Mouse (Mus musculus) limb, embryonic 10.5 days (tissue): ENCODE data around the gene Gm5475. TPM values are rescaled to one million over a fixed set of nuclear protein-coding genes. Genes with fewer than 3 reads are reported as not detected.
A peak's percentile ranks its signal among the peaks of the same experiment; 100 is the strongest.

Source experiments
- DNase-seq: peaks from one replicate; pipeline ENCODE4 v3.0.0-alpha.2; 2017; ENCODE audit warnings: low spot score
- H3K27ac ChIP-seq: fragments of 300-500 bp; sonication (generic); 2 replicates; pipeline ENCODE4 v1.5.1; 2016; ENCODE audit warnings: mild to moderate bottlenecking
- H3K27me3 ChIP-seq: fragments of 300-500 bp; sonication (generic); 2 replicates; pipeline ENCODE4 v1.6.1; 2016; ENCODE audit warnings: low read depth, mild to moderate bottlenecking; ENCODE audit not compliant: poor library complexity, severe bottlenecking
- H3K36me3 ChIP-seq: fragments of 300-500 bp; sonication (generic); 2 replicates; pipeline ENCODE4 v1.6.1; 2016; ENCODE audit warnings: mild to moderate bottlenecking, moderate library complexity
- H3K4me1 ChIP-seq: fragments of 300-500 bp; sonication (generic); 2 replicates; pipeline ENCODE4 v1.6.1; 2016
- H3K4me3 ChIP-seq: fragments of 300-500 bp; sonication (generic); 2 replicates; pipeline ENCODE4 v1.5.1; 2016; ENCODE audit warnings: mild to moderate bottlenecking, moderate library complexity
- H3K9me3 ChIP-seq: fragments of 300-500 bp; sonication (generic); replicated peaks from 2 replicates; pipeline ENCODE4 v1.6.1; 2016; ENCODE audit warnings: mild to moderate bottlenecking
- WGBS: fragments of 180-500 bp; shearing (Covaris S2); methylation state at CpG from one replicate; pipeline ENCODE4 v1.1.7; 2016; 5-methylcytosine and 5-hydroxymethylcytosine counted together
- polyA plus RNA-seq: library from polyadenylated mRNA; unstranded; fragments of >200 nt; fragmentation: Nextera tagmentation; extraction: Ambion mirVana; gene quantifications from 2 replicates; pipeline ENCODE4 v1.2.1, GENCODE M21; 2016

The Gm5475 gene
- polyA plus RNA-seq, 1 experiment from 2014 or later, result 0.11 TPM

DNA sequence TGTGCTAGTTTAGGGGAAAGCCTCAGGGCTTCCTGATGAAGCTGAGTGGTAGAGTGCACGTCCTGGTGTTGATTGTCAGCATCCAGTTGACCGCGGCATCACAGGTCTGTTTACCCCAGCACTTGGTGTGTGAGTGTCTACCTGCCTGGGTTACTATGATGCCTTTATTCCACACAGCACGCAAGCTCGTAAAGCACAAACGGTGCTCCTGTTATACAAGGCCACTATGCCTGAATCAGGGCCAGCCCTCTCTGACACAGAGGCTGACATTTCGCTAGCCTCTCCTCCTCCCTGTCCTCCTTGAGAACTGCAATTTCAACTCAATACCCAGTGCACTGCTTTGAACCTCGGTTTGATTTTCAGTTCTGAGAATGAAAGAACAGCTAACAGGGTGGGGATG, 2.6 kb upstream of the Gm5475 start:
- H3K4me3 ChIP-seq, result no peak overlapping the region
- peaks cover 48% of the 10 kb centered on the region for H3K4me1 ChIP-seq
- H3K36me3 ChIP-seq, result peaks cover 5% of the 10 kb centered on the region; the same call in 1 of the 2 replicates
- H3K27me3 ChIP-seq, result peaks cover 4% of the 10 kb centered on the region; the same call in 1 of the 2 replicates
- H3K27ac ChIP-seq, result no peak overlapping the region
- DNase-seq, result no peak
- H3K9me3 ChIP-seq, result no peaks in the 10 kb centered on the region
- 75% methylated on average over 8 of the region's 8 CpGs for WGBS

- Histone ChIP-seq H3K36me3 (peaks cover 5% of the 10 kb centered on the region; the same call in 1 of the 2 replicates), H3K9me3 (no peaks in the 10 kb centered on the region), H3K4me1 (peaks cover 56% of the 10 kb centered on the region), H3K27ac (no peak overlapping the region), H3K27me3 (peaks cover 9% of the 10 kb centered on the region; the same call in 1 of the 2 replicates), H3K4me3 (no peak overlapping the region)
- DNase-seq, result no peak
- WGBS, result 65% methylated on average over 9 of the region's 9 CpGs
Observed at GRCm38 (mm10) chr15:100419901-100420745, 1.8 kb upstream of the Gm5475 start.

- peaks cover 56% of the 10 kb centered on the region for H3K4me1 ChIP-seq
- 42% methylated on average over 8 of the region's 8 CpGs for WGBS
- no peak for DNase-seq
- H3K9me3 ChIP-seq, result no peaks in the 10 kb centered on the region
- peaks cover 9% of the 10 kb centered on the region; the same call in 1 of the 2 replicates for H3K27me3 ChIP-seq
- H3K36me3 ChIP-seq, result 0 out of 2 replicates have a peak, but pooled peaks cover 3% of the 10 kb centered on the region
- H3K27ac ChIP-seq, result peak overlapping the region; percentile 5; the same call in 1 of the 2 replicates
- H3K4me3 ChIP-seq, result peak overlapping the region; percentile 99
Observed at GRCm38 (mm10) chr15:100421059-100421757, 739 bp upstream of the Gm5475 start.

GRCm38 (mm10) chr15:100422476-100422875, 529 bp downstream of the Gm5475 start:
- Histone ChIP-seq H3K27ac (peak overlapping the region; percentile 92), H3K9me3 (no peaks in the 10 kb centered on the region), H3K27me3 (peaks cover 9% of the 10 kb centered on the region; the same call in 1 of the 2 replicates), H3K4me1 (peaks cover 56% of the 10 kb centered on the region), H3K36me3 (0 out of 2 replicates have a peak, but pooled peaks cover 3% of the 10 kb centered on the region), H3K4me3 (peak overlapping the region; percentile 99)
- peak; percentile 62 for DNase-seq
- WGBS, result under 1% methylated on average over 42 of the region's 44 CpGs

DNA sequence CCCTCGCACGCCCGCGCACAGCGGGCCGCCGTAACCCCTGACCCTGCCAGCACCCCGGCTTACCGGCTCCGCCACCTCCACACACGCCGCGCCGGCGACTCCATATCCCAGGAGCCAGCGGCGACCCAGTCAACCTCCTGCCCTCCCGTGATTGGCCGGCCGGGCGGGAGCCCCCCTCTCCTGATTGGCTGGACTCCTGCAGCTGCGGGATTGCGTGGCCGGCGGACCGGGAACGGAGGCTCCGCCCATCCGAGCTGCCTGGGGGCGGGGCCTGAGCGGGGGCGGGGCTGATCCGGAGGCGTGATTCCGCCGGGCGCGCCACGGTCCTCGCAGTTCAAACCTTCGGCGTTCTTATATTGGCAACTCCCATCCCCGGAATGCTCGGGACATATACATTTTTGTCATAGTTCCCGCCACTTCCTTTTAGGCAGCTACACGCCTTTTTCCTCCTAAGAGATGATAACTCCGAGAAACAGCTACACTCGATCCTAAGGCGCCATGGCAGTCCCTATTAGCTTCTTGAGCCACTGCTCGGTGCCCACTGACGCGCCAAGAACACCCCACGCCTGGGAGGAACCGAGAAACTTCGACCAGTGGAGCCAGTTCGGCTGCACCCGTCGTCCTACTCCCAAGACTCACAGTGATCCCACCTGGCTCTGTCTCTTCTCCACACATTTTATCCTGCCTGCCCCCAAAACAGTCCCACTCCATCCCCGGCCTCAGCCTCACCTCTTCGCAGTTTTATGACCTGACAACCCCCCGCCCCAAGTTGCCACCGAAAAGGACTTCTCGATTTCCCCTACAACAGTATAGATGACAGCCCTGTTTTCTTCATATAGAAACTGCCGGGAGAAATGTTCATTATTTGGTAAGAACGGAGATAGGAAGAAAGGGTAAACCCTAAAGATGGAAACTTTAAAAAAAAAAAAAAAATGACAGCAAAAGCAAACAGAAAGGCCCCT, 1.2 kb downstream of the Gm5475 start:
- 1% methylated on average over 65 of the region's 65 CpGs for WGBS
- H3K9me3 ChIP-seq, result no peaks in the 10 kb centered on the region
- H3K4me3 ChIP-seq, result peak overlapping the region; percentile 99
- peak; percentile 97 for DNase-seq
- H3K27ac ChIP-seq, result peak overlapping the region; percentile 92
- 0 out of 2 replicates have a peak, but pooled peaks cover under 1% of the 10 kb centered on the region for H3K36me3 ChIP-seq
- peaks cover 9% of the 10 kb centered on the region; the same call in 1 of the 2 replicates for H3K27me3 ChIP-seq
- H3K4me1 ChIP-seq, result peaks cover 56% of the 10 kb centered on the region

GRCm38 (mm10) chr15:100423916-100424315, 2.0 kb downstream of the Gm5475 start:
- Histone ChIP-seq H3K4me1 (peaks cover 60% of the 10 kb centered on the region), H3K27ac (peak overlapping the region; percentile 64), H3K9me3 (no peaks in the 10 kb centered on the region), H3K36me3 (no peaks in the 10 kb centered on the region), H3K4me3 (peak overlapping the region; percentile 99), H3K27me3 (peaks cover 9% of the 10 kb centered on the region; the same call in 1 of the 2 replicates)
- DNase-seq, result peak; percentile 50
- 4% methylated on average over 14 of the region's 14 CpGs for WGBS

DNA sequence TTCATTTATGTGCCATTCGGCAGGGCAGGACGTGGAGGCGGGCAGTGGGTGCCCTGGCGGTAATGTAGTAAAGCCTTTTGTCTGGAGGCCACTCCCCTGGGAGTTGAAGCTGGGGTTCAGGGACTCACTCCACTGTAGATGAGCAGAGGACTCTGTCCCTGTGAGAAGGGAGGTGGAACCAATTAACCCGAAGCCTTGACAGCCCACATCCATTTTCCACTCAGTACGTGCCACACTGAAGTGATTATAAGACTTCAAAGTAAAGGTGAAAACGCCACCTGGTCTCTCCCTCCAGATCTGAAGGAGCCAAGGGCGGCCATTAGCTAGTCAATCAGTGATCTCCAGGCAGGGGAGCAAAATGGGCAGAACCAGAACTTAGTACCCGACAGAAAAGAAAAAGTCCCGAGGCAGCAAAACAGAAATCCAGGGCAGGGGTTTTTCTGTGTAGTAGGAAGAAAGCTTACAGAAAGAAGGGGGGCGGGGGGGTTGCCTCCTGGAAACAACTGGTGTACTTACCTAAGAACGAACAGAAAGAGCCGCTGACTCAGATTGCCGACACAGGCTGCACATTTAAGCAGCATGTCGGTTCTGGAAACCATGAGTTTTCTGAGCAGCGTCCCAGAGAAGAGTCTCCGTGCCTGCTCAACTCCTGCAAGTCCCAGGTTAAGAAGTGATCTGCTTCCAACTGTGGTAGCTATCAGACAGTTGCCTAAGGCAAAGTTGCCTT, 2.6 kb downstream of the Gm5475 start, which contains the start of gene Slc11a2:
Gene Slc11a2, minus strand, starts transcription at position 677 of the 727 bp plus-strand sequence.
- H3K36me3 ChIP-seq, result no peaks in the 10 kb centered on the region
- H3K9me3 ChIP-seq, result no peaks in the 10 kb centered on the region
- 17% methylated on average over 17 of the region's 17 CpGs for WGBS
- H3K27me3 ChIP-seq, result peaks cover 9% of the 10 kb centered on the region; the same call in 1 of the 2 replicates
- H3K4me1 ChIP-seq, result peaks cover 54% of the 10 kb centered on the region
- peak within 1 kb of the TSS; percentile 64 for H3K27ac ChIP-seq
- DNase-seq, result peak; percentile 66
- H3K4me3 ChIP-seq, result peak within 1 kb of the TSS; percentile 99

DNA sequence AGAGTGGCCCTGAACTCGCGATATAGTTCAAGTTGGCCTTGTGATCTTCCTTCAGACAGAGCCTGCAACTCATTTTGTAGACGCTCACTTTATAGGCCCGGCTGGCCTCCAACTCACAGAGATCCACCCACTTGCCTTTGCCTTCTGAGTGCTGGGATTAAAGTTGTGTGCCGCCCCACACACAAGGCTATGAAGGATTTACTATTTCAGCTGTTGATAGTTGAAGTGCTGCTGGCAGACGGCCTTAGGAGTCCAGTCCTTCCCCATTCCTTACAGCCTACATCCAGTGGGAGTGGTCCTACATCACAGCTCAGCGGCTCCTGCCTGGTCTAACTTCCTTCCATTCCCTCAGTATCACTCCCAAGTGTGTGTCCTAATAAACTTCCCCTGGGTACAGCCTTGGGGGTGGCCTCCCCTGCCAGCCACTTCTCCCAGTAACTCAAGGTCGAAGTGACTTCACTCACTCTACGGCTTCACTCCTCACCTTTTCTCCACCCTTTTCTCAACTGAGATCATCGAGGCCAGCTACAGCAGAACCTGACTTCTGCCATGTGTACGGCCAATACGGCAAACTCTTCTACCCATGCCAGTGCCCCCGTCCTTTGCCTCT, 6.5 kb downstream of the Gm5475 start:
- 72% methylated on average over 13 of the region's 13 CpGs for WGBS
- Histone ChIP-seq H3K9me3 (no peaks in the 10 kb centered on the region), H3K4me1 (peaks cover 26% of the 10 kb centered on the region), H3K4me3 (no peak overlapping the region), H3K36me3 (no peaks in the 10 kb centered on the region), H3K27me3 (peaks cover 9% of the 10 kb centered on the region; the same call in 1 of the 2 replicates), H3K27ac (no peak overlapping the region)
- no peak for DNase-seq

DNA sequence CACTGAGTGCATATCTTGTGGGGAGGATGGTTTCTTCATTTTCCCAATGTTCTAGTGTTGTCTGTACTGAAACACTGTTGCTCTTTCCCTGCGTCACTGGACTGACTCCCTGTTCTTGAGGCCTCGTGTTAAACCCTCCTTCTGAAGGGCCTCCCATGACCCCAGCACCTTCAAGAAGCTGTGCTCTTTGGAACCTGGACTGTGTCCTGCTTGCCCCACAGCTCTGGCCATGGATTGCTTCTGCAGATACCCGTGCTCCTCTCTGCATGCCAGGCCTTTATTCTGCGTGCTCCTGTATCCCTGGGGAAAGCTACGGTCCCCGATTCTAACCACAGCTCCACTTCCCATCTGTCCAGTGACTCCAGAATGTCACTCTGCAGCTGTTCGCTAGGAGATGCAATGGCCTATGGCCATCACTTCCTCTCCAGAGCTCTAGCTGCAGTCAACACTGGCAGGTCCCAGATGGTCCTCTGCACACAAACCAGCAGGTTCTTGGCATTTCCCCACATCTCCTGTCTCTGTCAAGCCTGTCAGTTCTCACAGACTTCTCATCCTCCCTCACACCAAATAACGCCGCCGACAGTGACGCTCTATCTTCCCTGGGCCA, 8.1 kb downstream of the Gm5475 start:
- DNase-seq, result no peak
- Histone ChIP-seq H3K27ac (no peak overlapping the region), H3K4me3 (no peak overlapping the region), H3K27me3 (no peaks in the 10 kb centered on the region), H3K4me1 (peaks cover 13% of the 10 kb centered on the region; the same call in 1 of the 2 replicates), H3K9me3 (no peaks in the 10 kb centered on the region), H3K36me3 (no peaks in the 10 kb centered on the region)
- WGBS, result 82% methylated on average over 11 of the region's 11 CpGs

DNA sequence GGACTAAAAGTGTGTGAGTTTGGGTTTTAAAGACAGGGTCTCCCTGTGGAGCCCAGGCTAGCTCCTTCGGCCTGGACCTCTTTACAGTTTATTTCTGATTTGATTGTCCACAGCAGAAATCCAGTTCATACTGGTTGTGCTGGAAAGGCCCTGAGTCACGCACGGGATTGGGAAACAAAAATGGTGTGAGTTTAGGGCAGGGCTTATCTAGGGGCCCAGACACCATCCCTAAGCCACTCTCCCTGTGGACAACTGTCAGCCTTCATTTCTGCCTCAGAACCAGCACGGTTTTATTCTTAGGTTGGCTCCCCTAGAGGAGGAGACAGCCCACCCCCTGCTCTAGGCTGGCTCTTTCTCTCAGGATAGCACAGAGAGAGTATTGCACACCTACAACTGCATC, 11.3 kb downstream of the Gm5475 start:
- peaks cover 12% of the 10 kb centered on the region; the same call in 1 of the 2 replicates for H3K4me1 ChIP-seq
- H3K36me3 ChIP-seq, result no peaks in the 10 kb centered on the region
- no peak for DNase-seq
- 68% methylated on average over 4 of the region's 4 CpGs for WGBS
- no peaks in the 10 kb centered on the region for H3K9me3 ChIP-seq
- no peak overlapping the region for H3K27ac ChIP-seq
- H3K27me3 ChIP-seq, result no peaks in the 10 kb centered on the region
- no peak overlapping the region for H3K4me3 ChIP-seq

DNA sequence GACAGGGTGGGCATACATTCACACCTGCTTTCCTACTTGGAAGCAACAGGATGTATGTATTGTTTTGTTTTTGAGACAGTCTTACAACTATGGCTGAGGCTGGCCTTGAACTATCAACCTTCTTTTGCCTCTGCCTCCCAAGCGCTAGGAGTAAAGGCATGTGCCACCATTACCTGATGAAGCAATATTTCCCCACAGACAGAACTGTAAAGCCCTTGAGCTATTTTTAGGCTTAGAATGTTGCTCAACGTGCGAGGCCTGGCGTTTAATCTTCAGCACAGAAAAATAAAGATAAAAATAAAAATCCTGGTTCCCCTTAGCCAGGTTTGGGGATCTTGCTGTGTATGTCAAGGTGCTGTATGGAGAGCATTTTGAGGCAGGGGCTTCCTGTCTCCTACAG, 14.2 kb downstream of the Gm5475 start:
- 95% methylated on average over 4 of the region's 4 CpGs for WGBS
- H3K9me3 ChIP-seq, result no peaks in the 10 kb centered on the region

More for the DNA sequence above, 14.2 kb downstream of the Gm5475 start:
- 0 out of 2 replicates have a peak, but pooled peaks cover 3% of the 10 kb centered on the region for H3K4me1 ChIP-seq
- H3K27ac ChIP-seq, result no peak overlapping the region
- H3K4me3 ChIP-seq, result no peak overlapping the region
- no peak for DNase-seq
- no peaks in the 10 kb centered on the region for H3K36me3 ChIP-seq
- H3K27me3 ChIP-seq, result no peaks in the 10 kb centered on the region
